Mouse (Mus musculus) right cerebral cortex, postnatal 4 days (tissue): Measurements from ENCODE around the gene Scd4.

Experiments used
- DNase-seq: peaks from one replicate; pipeline ENCODE4 v3.0.0-alpha.2; 2022

Gene Scd4

DNA sequence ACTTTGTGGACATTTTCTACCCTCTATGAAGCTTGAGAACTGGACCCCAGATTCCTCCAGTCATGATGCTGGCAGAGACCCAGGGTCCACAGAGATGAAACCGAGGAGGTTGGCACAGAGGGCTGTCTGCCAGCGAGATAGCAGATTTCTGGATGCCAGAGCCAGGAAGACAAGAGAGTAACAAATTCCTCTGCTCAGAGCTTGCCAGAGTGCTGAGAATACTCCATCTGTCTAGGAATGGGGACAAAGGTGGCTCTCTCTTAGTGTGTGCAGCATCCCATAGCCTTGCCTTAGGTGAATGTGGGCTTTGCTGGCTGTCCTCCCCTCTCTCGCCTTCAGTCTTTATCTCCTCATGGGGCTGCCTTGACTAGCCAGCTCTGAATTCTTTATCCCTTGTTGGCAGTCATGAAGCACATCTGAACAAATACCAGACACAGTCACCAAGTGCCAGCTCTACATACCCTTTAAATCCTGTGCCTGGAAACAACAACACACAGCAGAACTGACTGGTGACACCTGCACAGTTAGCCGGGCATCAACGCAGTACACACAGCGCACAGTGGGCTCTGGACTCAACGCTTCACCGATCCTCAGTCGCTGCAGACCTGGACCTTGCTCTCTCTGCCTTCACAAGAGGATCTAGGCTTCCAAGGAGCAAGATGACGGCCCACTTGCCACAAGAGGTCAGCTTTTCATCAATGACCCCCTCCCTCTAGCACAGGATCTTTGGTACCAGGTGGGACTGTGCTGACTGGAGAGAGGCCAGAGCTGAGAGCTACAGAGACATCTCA, at the start of gene Scd4:
Gene Scd4, plus strand, starts transcription at position 260 of the 791 bp plus-strand sequence.
- peak; percentile 35 for DNase-seq

DNA sequence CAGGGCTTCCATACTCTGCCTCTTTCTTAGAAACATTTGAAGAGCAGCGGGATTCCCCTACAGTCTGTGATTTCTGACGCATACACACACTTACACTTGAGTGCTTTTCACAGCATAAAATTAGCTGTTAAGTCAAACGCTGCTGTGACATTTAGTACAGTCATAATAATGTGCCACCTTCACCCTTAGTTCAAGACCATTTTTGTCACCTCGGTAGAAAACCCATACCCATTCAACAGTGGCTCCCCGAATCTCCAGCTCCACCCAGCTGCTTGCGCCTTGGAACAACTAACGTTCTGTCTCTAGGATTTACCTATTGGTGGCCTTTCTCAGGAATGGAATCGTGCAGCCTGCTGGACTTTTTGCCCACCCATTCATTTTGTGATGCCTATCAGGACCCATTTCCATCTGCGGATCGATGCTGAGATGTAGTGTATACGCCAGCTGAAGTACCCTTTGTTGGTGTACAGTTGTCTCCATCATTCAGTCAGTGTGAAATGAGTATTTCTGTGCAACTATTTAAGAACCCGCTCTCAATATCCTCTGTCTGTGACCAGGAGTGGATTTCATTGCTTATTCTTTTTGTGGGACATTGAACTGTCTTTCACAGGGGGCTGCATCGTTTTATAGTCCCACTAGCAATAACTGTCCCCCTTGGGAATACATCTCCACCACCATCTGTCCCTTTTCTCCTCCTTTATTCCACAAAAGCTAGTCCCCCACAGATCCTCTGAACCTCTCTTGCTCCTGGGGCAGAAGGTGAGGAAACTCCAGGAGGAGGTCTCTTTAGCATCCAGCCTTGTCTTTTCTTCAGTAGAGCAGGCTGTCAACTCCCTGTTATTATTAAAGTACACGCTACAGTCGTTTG, 49.5 kb upstream of the Scd4 start:
- DNase-seq = no peak

DNA sequence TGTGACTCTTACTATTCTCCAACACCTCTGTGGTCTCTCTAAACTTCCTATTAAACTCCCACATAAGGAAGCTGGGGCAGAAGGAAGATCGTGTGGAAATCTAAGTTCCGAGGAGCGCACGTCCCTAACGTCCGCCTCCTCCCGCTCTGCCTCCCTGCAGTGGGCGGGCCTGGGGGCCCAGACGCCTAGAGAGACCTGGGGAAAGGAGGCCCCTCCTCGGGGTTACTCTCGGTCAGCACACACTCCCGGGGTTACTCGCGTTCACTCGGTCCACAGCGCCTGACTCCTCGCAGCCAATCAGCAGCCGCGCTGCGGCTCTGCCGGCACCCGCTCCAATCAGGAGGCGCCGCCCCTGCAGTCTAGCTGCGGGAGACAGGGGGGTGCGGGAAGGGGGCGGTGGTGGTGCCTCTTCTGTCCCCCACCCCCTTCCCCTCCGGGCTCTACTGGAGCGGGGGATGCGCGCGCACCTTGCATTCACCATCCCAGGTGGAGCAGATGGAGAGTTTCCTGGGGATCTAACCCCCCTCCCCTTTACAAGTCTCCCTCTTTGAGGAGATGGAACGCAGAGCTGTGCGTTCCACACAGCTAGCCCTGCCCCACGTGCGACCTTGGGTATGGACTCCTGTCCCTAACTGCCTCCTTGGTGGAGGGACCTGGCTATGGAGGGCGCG, 48.7 kb upstream of the Scd4 start:
- peak; percentile 96 for DNase-seq

DNA sequence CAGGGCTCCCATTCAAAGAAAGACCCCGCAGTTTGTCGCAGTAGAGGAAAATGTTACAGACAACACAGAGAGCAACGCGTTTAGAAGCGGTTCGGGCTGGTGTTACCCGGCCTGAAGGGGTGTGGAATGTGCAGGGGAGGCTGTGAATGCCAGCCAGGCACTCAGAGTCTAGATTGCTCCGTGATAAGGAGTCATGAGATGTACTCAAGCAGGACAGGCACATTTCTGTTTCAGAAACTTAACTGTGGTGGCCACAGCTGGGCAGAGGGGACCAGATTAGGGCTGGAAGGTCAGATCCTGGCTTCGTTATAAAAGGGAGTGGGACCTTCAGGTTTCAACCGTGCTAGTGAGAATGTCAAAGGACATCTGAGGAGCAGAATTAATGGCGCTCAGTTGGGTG, 48.2 kb upstream of the Scd4 start:
- DNase-seq = no peak

DNA sequence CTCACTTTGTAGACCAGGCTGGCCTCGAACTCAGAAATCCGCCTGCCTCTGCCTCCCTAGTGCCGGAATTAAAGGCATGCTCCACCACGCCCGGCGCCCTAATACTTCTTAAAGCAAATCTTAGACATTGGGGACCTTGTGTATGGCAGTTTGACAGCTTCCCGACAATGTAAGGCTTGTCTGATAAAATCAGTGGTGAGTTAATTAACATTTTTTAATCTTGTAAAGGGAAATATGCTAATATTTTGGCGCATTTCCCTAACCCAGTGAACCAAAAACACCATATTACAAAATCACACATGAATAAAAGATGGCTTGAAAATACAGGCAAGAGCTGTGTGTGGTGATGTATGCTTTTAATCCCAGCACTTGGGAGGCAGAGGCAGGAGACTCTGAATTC, 47.3 kb upstream of the Scd4 start:
- DNase-seq = no peak

DNA sequence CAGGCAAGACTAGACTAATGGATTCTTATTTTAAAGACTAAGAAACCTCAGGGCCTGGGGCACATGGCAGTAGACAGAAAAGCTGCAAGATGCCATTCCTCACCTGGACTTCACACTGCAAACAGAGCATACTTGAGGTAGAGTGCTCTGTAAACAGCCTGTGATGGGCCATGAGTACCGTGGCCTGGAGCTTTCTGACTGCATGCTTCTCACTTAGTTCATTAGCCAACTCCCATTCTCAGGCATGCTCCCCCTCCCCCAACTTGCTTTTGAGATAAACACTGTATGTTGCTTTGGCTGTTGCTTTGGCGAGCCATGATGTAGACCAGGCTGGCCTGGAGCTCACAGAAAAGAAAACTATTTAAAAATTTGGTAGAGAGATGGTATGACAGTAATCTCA, 46.8 kb upstream of the Scd4 start:
- no peak for DNase-seq

GRCm38 (mm10) chr19:44287415-44288110, 45.3 kb upstream of the Scd4 start:
- DNase-seq = no peak

DNA sequence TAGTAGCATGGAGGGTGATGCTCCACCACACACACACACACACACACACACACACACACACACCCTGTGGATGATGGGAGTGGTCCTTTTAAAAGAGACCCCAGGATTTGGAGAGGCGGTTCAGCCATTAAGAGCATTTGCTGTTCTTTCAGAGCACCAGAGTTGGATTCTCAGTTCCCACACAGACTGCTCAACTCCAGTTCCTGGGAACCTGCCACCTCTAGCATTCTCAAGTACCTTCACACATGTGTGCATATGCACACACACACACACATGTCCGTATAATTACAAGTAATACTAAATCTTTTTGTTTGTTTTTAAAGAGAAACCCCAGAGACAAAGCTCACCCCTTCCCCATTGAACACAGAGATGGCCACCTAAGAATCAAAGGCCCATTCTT, 40.8 kb upstream of the Scd4 start:
- no peak for DNase-seq

GRCm38 (mm10) chr19:44292483-44292882, 40.4 kb upstream of the Scd4 start:
- no peak for DNase-seq

DNA sequence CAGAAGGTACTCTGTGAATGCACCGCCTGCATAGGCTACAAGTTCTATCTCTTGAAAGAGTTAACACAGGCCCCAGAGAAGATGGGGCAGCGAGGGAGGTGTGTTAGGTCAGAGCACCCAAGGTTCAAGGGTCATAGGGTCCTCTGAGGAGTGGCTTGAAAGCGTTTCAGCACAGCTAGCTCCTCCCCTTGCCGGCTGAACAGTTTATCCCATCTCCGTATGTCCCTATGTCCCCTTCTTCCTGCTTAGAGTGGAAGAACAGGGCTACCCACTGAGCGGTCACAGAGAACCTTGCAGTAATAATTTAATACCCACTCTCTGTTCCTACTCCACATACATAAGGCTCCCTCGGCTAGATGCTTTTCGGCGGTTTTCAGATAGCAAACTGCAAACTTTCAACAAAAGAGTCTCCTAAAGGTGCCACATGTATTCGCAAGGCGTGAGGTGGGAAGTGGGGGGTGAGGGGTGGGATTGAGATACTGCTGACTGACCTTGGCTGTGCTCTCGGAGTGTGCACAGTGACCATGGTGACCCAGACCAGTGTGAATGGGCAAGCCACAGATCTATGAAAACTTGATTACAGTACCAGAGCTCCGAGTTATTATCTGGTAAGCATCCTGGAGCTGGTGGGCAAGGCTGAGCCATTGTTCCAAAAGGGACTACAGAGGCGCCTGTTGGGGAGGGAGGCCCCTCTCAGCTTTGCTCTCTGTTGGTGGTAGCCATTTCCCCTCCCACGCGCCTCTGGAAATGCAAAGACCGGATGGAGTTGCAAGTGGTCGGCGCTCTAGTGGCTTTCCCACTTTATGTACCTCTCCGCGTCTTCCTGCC, 39.7 kb upstream of the Scd4 start, which contains the start of gene Scd2:
Gene Scd2, plus strand, starts transcription at position 734 of the 828 bp plus-strand sequence.
- DNase-seq = no peak

- DNase-seq = peak; percentile 93
Measured at GRCm38 (mm10) chr19:44293769-44294551, 38.9 kb upstream of the Scd4 start.

DNA sequence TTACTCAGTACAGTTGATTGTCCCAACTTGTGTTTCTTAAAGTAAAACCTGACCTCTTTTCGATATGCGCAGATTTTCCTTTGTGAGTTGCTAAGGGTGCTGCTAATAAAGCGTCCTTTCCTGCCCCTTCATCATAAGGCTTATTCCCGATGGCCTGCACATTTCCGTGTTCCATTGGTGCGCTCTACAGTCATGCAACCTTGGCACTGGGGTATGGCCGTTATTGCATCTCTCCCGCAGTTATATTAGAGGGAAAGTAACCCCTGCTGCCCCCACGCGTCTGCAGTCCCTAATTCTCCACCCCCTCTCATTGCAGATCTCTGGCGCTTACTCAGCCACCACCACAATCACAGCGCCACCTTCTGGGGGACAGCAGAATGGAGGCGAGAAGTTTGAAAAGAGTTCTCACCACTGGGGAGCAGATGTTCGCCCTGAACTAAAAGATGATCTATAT, 38.3 kb upstream of the Scd4 start:
- peak; percentile 92 for DNase-seq

GRCm38 (mm10) chr19:44295251-44295650, 37.6 kb upstream of the Scd4 start:
- DNase-seq = no peak

GRCm38 (mm10) chr19:44295741-44296140, 37.2 kb upstream of the Scd4 start:
- DNase-seq = peak; percentile 86

DNA sequence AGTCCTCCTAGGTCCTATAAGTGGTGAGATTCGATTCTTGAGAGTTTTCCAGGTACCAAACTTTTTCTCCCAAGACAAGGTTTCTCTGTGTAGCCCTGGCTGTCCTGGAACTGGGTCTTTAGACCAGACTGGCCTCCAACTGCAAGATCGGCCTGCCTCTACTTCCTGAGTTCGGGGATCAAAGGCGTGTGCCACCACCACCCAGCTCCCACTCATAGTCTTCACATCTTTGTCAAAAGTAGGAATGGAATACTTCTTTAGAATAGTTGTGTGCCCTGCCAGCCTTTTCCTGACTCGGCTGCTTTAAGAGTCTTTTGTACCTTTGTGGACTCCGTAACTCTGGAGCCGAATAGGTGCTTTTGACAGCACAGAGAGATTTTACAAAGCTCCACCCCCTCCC, 36.7 kb upstream of the Scd4 start:
- DNase-seq = no peak

DNA sequence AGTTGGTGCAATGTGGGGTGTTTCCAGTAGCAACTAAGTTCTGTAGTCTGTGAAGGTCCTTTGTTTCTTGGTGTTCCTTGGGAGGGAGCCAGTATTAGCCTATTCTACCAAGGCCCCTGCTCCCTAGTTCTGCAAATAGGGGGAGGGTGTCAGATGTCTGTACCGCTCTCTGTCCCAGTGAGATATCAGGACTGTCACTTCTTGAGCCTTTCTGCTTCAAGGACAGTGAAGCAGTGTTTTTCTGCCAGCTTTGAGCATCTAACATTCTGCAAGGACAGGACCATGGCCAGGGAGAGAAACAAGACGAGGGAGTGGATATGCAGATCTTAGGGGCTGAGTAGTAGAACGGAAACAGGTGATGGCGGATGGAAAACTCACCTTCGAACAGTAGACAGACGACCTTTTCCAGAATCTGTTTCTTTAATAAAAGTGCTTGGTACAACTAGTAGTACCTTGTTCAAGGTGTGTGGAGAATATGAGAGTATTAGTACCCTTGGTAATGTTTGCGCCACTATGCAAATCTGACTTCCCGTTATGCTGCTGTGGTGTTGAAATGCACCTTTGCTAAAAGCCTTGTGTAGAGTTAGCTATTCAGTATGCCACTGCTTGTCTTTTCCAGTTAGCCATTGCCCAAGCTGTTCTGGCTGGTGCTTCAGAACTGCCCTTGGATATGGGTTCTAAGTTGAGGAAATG, 35.7 kb upstream of the Scd4 start:
- no peak for DNase-seq

DNA sequence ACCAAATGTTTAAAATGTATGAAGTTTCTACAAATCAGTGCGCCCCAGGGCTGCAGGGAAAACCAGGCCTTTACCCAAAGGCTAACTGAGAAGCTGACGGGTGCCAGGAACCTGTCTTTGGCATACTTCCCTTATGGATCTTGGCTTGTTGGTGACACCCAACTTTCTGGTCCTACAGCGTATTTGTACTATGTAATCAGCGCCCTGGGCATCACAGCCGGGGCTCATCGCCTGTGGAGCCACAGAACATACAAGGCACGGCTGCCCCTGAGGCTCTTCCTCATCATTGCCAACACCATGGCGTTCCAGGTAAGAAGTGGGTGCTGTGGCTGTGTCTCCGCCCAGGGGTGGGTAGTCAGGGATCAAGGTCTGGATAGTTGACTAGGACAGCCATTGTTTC, 35.0 kb upstream of the Scd4 start:
- DNase-seq = no peak

DNA sequence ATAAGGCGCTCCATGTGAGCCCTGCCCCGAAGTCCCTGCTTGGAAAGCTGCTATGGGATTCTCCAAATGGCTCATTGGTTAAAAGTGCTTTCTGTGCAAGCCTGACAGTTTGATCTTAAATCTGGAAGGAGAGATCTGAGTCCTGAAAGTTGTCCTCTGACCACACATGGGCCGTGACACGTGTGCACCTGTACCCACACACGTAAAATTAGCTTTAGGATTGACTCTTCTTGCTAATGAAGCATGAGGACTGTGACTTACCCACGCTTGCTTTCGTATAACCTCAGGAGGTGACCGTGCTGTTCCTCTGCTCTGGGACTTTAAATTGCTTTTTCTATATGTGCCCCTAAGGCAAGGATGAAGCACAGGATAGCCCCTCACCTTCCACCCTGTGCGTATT, 33.8 kb upstream of the Scd4 start:
- DNase-seq = no peak

- DNase-seq = no peak
Measured at GRCm38 (mm10) chr19:44299902-44300301, 33.0 kb upstream of the Scd4 start.

DNA sequence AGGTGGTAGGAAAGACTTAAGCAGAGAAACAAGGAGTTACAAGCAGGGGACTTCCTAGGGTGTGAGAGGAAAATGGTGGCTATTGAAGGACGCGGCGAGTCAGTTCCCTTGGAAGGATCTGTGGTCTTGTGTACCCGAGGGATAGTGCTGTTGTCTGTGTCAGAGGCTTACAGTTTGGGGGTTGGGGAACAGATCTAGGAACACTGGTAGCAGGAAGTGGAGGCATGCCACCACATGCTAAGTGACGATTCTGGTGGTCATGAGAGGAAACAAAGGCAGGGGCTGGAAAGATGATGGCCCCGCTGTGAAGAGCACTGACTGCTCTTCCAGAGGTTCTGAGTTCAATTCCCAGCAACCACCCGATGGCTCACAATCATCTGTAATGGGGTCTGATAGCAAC, 32.4 kb upstream of the Scd4 start:
- no peak for DNase-seq
